Mouse (Mus musculus) olfactory bulb, adult 2 months (tissue): Measurements from ENCODE around the gene Fbxl12.

Source experiments
- CTCF ChIP-seq: fragments of 200-500 bp; IDR thresholded peaks from 2 replicates; pipeline ENCODE4 v1.5.1; 2012; ENCODE audit warnings: low read depth, mild to moderate bottlenecking, low read length, moderate library complexity; ENCODE audit not compliant: insufficient read depth
- POLR2A ChIP-seq: fragments of 200-500 bp; IDR thresholded peaks from 2 replicates; pipeline ENCODE4 v1.6.1; 2012; ENCODE audit warnings: mild to moderate bottlenecking, low read depth, low read length, moderate library complexity; ENCODE audit not compliant: insufficient read depth

- TF ChIP-seq POLR2A (no peak), CTCF (no peak)
Observed at GRCm38 (mm10) chr9:20652260-20652658, 7.7 kb upstream of the Fbxl12 start.
